Mouse (Mus musculus): ENCODE results near the gene Cpeb4. TPM values are rescaled to one million over a fixed set of nuclear protein-coding genes. Genes with fewer than 3 reads are reported as not detected.
"Not testable (repeated sequence)": the region's sequence is repeated elsewhere in the genome, so short reads cannot be mapped to it uniquely, and the experiment has no call there.

Gene Cpeb4
- polyA plus RNA-seq, 1 experiment from 2014 or later, result 20.8 TPM

DNA sequence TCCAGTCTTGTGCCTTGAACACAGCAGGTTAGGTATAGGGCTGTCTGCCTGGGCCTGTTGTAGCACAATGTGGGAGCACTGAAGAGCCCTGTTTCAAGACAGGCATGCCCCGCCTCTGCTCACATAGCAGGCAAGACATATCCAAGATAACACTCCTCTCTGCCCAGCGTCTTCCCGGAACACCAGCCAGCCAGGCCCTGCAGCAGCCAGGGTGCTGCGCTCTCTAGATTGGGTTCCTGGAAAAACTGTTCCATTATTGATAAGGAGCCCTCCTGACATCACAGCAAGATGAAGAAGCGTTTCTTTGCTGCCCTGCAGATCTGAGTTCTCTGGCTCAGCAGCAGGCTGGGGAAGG lies 28.2 kb upstream of the Cpeb4 start:
- no peaks in the 10 kb centered on the region for H3K27me3 ChIP-seq (replicated peaks; ENCODE audit: control insufficient read depth, insufficient read depth, low read length)
- H3K4me3 ChIP-seq (replicated peaks; ENCODE audit: low read length), result no peak overlapping the region
- WGBS, result 82% methylated on average over 5 of the region's 5 CpGs
- no peak overlapping the region for H3K9ac ChIP-seq (replicated peaks; ENCODE audit: low read depth, low read length)
- H3K4me1 ChIP-seq (replicated peaks; ENCODE audit: control insufficient read depth, insufficient read depth, low read length), result peaks cover 20% of the 10 kb centered on the region
- H3K9me3 ChIP-seq (ENCODE audit: control insufficient read depth, low read length), result no peaks in the 10 kb centered on the region
- no peak for ATAC-seq
- no peak overlapping the region for H3K4me2 ChIP-seq (ENCODE audit: low read length)
- H3K36me3 ChIP-seq (ENCODE audit: control insufficient read depth, insufficient read depth), result no peaks in the 10 kb centered on the region
- H3K27ac ChIP-seq (ENCODE audit: low read length), result no peak overlapping the region

DNA sequence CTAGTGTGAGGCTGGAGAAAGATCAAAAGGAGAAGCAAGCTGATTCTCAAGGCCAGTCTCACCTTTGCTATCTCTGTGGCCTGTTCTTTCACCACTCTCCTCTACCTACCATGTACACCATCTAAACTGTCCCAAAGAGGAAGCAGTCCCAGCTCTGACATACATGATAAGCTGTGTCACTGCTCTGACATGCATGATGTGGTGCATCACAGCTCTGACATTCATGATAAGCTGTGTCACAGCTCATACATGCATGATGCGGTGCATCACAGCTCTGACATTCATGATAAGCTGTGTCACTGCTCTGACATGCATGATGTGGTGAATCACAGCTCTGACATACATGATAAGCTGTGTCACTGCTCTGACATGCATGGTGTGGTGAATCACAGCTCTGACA lies 26.9 kb upstream of the Cpeb4 start:
- H3K4me1 ChIP-seq (replicated peaks; ENCODE audit: control insufficient read depth, insufficient read depth, low read length), result peaks cover 13% of the 10 kb centered on the region; the same call in 1 of the 2 replicates
- not testable (repeated sequence) for H3K4me3 ChIP-seq (replicated peaks; ENCODE audit: low read length); H3K9me3 ChIP-seq (ENCODE audit: control insufficient read depth, low read length); H3K27ac ChIP-seq (ENCODE audit: low read length); H3K4me2 ChIP-seq (ENCODE audit: low read length); H3K27me3 ChIP-seq (replicated peaks; ENCODE audit: control insufficient read depth, insufficient read depth, low read length); ATAC-seq; H3K36me3 ChIP-seq (ENCODE audit: control insufficient read depth, insufficient read depth); H3K9ac ChIP-seq (replicated peaks; ENCODE audit: low read depth, low read length)
- 100% methylated on average over 1 of the region's 1 CpGs for WGBS

DNA sequence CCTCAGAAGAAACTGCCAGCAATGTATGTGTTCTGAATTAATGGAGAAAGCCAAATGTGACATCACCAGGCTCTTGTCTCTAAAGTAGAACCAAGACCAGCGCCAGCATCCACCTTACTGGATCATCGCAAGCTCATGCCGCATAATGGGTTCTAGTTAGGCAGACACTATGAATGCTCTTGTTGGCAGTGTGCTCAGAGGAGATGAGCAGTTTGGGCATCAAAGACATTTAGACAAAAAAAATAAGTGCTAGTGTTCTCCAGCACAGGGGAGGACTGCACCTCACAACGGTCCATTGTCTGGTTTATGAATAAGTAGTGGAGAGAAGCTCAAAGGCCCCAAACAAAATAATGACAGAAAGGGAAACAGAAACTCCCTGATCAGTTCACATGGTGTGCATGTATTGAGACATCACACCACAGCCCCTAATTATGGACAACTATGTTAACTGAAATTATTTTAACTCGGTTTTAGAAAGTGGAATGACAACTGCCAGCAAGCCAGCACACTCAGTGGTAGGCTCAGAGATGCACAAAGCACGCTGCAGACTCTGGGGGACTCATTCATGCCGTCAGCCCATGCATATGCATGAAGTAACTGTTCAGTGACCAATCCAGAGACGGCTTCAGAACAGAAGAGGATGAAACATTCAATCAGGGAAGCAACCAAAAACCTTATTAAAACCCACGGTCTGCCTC lies 25.1 kb upstream of the Cpeb4 start:
- Histone ChIP-seq H3K9ac (replicated peaks; ENCODE audit: low read depth, low read length) (no peak overlapping the region), H3K4me3 (replicated peaks; ENCODE audit: low read length) (no peak overlapping the region), H3K9me3 (ENCODE audit: control insufficient read depth, low read length) (no peaks in the 10 kb centered on the region), H3K4me2 (ENCODE audit: low read length) (0 out of 2 replicates have a peak overlapping the region, but pooled peaks have one; percentile 2), H3K27me3 (replicated peaks; ENCODE audit: control insufficient read depth, insufficient read depth, low read length) (no peaks in the 10 kb centered on the region), H3K36me3 (ENCODE audit: control insufficient read depth, insufficient read depth) (no peaks in the 10 kb centered on the region), H3K27ac (ENCODE audit: low read length) (peak overlapping the region; percentile 34; the same call in 1 of the 2 replicates), H3K4me1 (replicated peaks; ENCODE audit: control insufficient read depth, insufficient read depth, low read length) (peaks cover 13% of the 10 kb centered on the region; the same call in 1 of the 2 replicates)
- ATAC-seq, result peak; percentile 98
- WGBS, result 10% methylated on average over 9 of the region's 9 CpGs

DNA sequence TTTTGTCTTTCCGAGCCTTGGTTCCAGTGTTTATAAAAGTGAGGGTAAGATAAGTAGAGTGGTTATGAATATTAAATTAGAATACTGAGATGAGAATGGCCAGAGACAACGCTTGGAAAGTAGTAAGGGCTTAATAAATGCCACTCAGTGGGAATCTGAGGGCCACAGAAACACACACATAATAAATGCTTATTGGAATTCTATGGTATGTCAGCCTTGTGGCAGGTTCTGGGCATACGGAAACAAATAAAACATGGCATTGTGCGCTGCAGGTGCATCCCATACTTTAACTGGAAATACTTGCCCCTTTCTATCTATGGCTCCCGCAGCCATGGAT lies 24.6 kb upstream of the Cpeb4 start:
- 36% methylated on average over 5 of the region's 5 CpGs for WGBS
- H3K27ac ChIP-seq (ENCODE audit: low read length), result no peak overlapping the region
- no peaks in the 10 kb centered on the region for H3K9me3 ChIP-seq (ENCODE audit: control insufficient read depth, low read length)
- H3K4me3 ChIP-seq (replicated peaks; ENCODE audit: low read length), result no peak overlapping the region
- peak; percentile 32 for ATAC-seq
- 0 out of 2 replicates have a peak overlapping the region, but pooled peaks have one; percentile 2 for H3K4me2 ChIP-seq (ENCODE audit: low read length)
- no peaks in the 10 kb centered on the region for H3K27me3 ChIP-seq (replicated peaks; ENCODE audit: control insufficient read depth, insufficient read depth, low read length)
- no peak overlapping the region for H3K9ac ChIP-seq (replicated peaks; ENCODE audit: low read depth, low read length)
- no peaks in the 10 kb centered on the region for H3K36me3 ChIP-seq (ENCODE audit: control insufficient read depth, insufficient read depth)
- peaks cover 13% of the 10 kb centered on the region; the same call in 1 of the 2 replicates for H3K4me1 ChIP-seq (replicated peaks; ENCODE audit: control insufficient read depth, insufficient read depth, low read length)

DNA sequence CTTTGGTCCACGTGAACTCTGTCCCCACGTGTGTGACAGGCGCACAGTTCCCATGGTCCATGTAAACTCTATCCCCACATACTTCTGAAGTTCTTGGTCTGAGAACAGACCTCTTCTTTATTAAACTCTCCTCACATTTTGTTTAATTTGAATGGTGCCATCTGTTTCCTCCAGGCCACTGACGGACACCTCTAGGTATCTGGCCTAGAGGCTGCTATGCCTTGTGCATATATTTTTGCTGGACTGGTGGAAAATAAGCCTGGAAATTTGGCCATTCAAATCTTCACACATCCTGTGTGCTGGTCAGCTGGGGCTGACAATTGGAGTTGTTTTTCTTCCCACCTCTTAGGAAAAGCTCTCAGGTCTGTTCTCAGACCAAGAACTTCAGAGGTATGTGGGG lies 23.3 kb upstream of the Cpeb4 start:
- 80% methylated on average over 4 of the region's 4 CpGs for WGBS
- no peak overlapping the region for H3K4me2 ChIP-seq (ENCODE audit: low read length)

DNA sequence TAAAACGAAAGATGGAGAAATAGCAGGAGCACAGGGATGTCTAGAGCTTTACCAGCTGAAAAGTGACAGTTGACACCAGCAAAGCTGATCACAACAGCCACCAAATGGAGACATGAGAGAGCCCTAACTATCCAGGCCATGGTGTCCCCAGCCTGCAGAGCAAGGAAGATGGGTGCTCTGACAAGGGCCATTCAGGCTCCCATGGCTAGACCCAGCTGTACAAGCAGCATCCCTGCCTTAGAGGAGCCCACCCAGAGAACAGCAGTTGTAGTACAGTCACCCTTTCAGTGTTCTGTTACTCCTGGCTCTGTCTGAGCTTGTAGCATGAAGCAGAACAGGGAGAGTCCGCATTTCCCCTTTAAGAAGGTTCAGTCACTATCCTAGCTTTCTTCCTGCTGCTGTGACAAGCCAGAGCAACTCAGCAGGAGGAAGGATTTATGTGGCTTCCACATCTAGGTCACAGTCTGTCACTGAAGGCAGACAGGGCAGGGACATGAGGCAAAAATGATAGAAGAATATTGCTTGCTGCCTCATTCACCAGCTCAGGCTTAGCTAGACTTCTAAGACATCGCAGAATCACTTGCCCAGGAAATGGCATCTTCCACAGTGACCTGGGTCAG lies 21.7 kb upstream of the Cpeb4 start:
- no peak overlapping the region for H3K4me2 ChIP-seq (ENCODE audit: low read length)
- no peak for ATAC-seq
- no peak overlapping the region for H3K27ac ChIP-seq (ENCODE audit: low read length)
- H3K4me3 ChIP-seq (replicated peaks; ENCODE audit: low read length), result no peak overlapping the region
- peaks cover 13% of the 10 kb centered on the region; the same call in 1 of the 2 replicates for H3K4me1 ChIP-seq (replicated peaks; ENCODE audit: control insufficient read depth, insufficient read depth, low read length)
- H3K9me3 ChIP-seq (ENCODE audit: control insufficient read depth, low read length), result no peaks in the 10 kb centered on the region
- H3K27me3 ChIP-seq (replicated peaks; ENCODE audit: control insufficient read depth, insufficient read depth, low read length), result no peaks in the 10 kb centered on the region
- H3K36me3 ChIP-seq (ENCODE audit: control insufficient read depth, insufficient read depth), result no peaks in the 10 kb centered on the region
- no peak overlapping the region for H3K9ac ChIP-seq (replicated peaks; ENCODE audit: low read depth, low read length)
- WGBS, result 92% methylated on average over 3 of the region's 3 CpGs

More for the DNA sequence above, 23.3 kb upstream of the Cpeb4 start:
- no peaks in the 10 kb centered on the region for H3K9me3 ChIP-seq (ENCODE audit: control insufficient read depth, low read length)
- no peak overlapping the region for H3K4me3 ChIP-seq (replicated peaks; ENCODE audit: low read length)
- H3K27me3 ChIP-seq (replicated peaks; ENCODE audit: control insufficient read depth, insufficient read depth, low read length), result no peaks in the 10 kb centered on the region
- H3K9ac ChIP-seq (replicated peaks; ENCODE audit: low read depth, low read length), result no peak overlapping the region
- no peak for ATAC-seq
- H3K4me1 ChIP-seq (replicated peaks; ENCODE audit: control insufficient read depth, insufficient read depth, low read length), result peaks cover 13% of the 10 kb centered on the region; the same call in 1 of the 2 replicates
- H3K27ac ChIP-seq (ENCODE audit: low read length), result no peak overlapping the region
- H3K36me3 ChIP-seq (ENCODE audit: control insufficient read depth, insufficient read depth), result no peaks in the 10 kb centered on the region

DNA sequence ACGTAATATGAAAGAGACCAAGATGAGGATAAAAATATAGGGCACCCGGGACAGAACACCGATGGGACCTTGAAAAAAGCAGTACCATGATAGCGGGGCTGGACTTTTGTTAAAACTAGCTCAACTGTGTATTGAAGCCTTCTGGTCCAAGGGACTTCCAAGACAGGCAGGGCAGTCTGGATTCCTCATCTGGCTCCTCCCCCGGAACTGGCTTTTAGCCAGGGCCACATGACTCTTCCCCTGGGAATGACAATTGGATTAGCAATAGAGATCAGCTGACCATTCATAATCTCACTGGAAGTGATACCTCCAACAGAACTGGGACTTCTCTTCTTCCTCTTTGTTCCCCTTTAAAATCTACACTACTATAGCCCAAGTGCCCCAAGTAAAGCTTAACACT lies 21.0 kb upstream of the Cpeb4 start:
- 86% methylated on average over 5 of the region's 5 CpGs for WGBS
- Histone ChIP-seq H3K27ac (ENCODE audit: low read length) (no peak overlapping the region), H3K9ac (replicated peaks; ENCODE audit: low read depth, low read length) (no peak overlapping the region), H3K27me3 (replicated peaks; ENCODE audit: control insufficient read depth, insufficient read depth, low read length) (no peaks in the 10 kb centered on the region), H3K4me2 (ENCODE audit: low read length) (no peak overlapping the region), H3K36me3 (ENCODE audit: control insufficient read depth, insufficient read depth) (no peaks in the 10 kb centered on the region), H3K4me3 (replicated peaks; ENCODE audit: low read length) (no peak overlapping the region), H3K9me3 (ENCODE audit: control insufficient read depth, low read length) (no peaks in the 10 kb centered on the region), H3K4me1 (replicated peaks; ENCODE audit: control insufficient read depth, insufficient read depth, low read length) (peaks cover 16% of the 10 kb centered on the region; the same call in 1 of the 2 replicates)
- ATAC-seq, result no peak

DNA sequence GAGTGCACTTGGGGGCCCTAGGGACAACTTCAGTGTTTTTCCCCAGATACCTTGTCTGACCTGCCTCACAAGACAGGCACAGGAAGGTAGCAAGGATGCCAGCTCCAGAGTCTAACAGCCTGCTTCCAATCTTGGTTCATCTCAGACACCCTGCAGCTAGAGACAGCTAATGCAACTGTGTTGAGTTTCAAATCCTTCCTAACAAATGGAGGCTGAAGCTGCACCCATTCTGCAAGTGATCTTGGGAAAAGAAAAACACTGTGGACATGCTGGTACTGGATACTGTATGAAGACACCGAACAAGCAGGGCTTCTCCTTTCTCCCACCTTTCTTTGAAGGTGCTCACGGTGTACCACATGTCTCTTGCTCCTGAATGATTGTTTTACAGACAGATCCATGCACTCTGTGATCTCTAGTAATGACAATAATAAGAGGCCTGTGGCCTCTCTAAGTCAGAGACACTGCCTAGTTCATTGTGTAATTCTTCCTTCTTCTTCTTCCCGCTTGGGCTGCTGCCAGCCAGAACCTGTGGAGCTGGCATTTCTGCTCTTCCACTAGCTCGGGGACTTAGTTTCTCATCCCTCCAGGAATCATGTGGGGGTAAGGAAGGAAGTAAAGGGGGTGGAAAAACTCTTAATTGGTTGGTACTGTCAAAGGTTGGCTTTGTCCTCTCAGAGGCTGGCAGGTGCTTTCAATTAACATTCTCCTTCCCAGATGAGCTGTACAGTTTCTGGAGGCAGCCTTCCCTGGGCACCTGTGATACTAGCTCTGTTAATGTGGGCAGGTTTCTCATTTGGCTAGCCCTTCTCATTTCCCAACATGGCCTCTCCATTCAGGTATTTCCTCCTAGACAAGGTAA lies 20.1 kb upstream of the Cpeb4 start:
- no peak overlapping the region for H3K9ac ChIP-seq (replicated peaks; ENCODE audit: low read depth, low read length)
- no peak for ATAC-seq
- no peak overlapping the region for H3K27ac ChIP-seq (ENCODE audit: low read length)
- WGBS, result 70% methylated on average over 4 of the region's 4 CpGs
- no peaks in the 10 kb centered on the region for H3K36me3 ChIP-seq (ENCODE audit: control insufficient read depth, insufficient read depth)
- H3K4me1 ChIP-seq (replicated peaks; ENCODE audit: control insufficient read depth, insufficient read depth, low read length), result peaks cover 12% of the 10 kb centered on the region; the same call in 1 of the 2 replicates
- H3K4me2 ChIP-seq (ENCODE audit: low read length), result no peak overlapping the region
- no peak overlapping the region for H3K4me3 ChIP-seq (replicated peaks; ENCODE audit: low read length)
- H3K9me3 ChIP-seq (ENCODE audit: control insufficient read depth, low read length), result no peaks in the 10 kb centered on the region
- no peaks in the 10 kb centered on the region for H3K27me3 ChIP-seq (replicated peaks; ENCODE audit: control insufficient read depth, insufficient read depth, low read length)

DNA sequence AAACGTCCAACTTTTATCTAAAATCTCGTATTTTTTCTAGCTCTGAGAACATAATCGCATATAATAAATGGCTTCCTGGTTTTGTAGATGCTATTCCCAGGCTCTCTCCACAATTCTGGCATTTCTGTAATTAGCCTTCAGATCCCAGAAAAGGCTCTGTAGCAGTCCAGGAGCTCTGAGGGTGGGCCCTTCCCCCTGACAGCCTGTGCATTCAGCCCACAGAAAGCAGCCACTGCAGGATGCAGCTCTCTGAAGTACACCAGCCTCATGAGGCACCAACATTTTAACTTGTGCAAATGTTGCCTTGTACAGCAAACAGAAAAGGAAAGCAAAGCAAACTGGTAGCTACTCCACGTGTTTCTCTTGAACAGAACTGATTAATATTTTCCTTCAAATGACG lies 17.1 kb upstream of the Cpeb4 start:
- 0 out of 2 replicates have a peak, but pooled peaks cover 3% of the 10 kb centered on the region for H3K4me1 ChIP-seq (replicated peaks; ENCODE audit: control insufficient read depth, insufficient read depth, low read length)
- H3K9me3 ChIP-seq (ENCODE audit: control insufficient read depth, low read length), result no peaks in the 10 kb centered on the region
- 54% methylated on average over 5 of the region's 5 CpGs for WGBS
- no peak overlapping the region for H3K4me2 ChIP-seq (ENCODE audit: low read length)
- no peaks in the 10 kb centered on the region for H3K27me3 ChIP-seq (replicated peaks; ENCODE audit: control insufficient read depth, insufficient read depth, low read length)
- no peak overlapping the region for H3K27ac ChIP-seq (ENCODE audit: low read length)
- no peak overlapping the region for H3K4me3 ChIP-seq (replicated peaks; ENCODE audit: low read length)
- H3K9ac ChIP-seq (replicated peaks; ENCODE audit: low read depth, low read length), result no peak overlapping the region
- H3K36me3 ChIP-seq (ENCODE audit: control insufficient read depth, insufficient read depth), result no peaks in the 10 kb centered on the region
- no peak for ATAC-seq

All from forebrain, embryonic 16.5 days (tissue).